Mouse (Mus musculus) duodenum, adult 2 months (tissue): Measurements from ENCODE around the gene Gm4846. TPM values are rescaled to one million over a fixed set of nuclear protein-coding genes. Genes with fewer than 3 reads are reported as not detected.

Experiments used
- polyA plus RNA-seq: library from polyadenylated mRNA; depleted of rRNA; stranded (reverse); fragments of >200 nt; gene quantifications from 2 replicates; pipeline ENCODE4 v1.2.3, GENCODE M21; 2012; ENCODE audit warnings: low replicate concordance; rRNA removed

The Gm4846 gene
- not detected in 2 replicates for polyA plus RNA-seq

DNA sequence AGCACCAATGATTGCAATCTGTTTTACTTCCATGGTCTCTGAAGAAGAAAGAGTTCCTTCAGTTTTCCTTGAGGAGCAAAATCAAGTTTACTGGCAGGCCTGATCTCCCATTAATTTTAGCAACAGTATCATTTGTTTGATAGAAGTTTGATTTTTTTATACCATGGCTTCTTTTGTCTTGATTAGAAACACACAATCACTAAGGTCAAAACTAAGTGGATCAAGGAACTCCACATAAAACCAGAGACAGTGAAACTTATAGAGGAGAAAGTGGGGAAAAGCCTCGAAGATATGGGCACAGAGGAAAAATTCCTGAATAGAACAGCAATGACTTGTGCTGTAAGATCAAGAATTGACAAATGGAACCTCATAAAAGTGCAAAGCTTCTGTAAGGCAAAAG, at the start of gene Gm4846:
Gm4846 (minus strand) TSS at position 101 of the 400 bp plus-strand sequence.

Other genes with a start within 250 kb of the Gm4846 start
- 0.04 and 0.28 TPM in 2 replicates for gene Ildr2, start 243.4 kb downstream of the Gm4846 start, polyA plus RNA-seq
- 4.6 and 6.8 TPM in 2 replicates for gene Tada1, start 118.5 kb downstream of the Gm4846 start, polyA plus RNA-seq
- gene Pogk, start 87.7 kb downstream of the Gm4846 start, polyA plus RNA-seq, result 0.59 and 1.8 TPM in 2 replicates
- gene Gm4847, start 150.1 kb upstream of the Gm4846 start, polyA plus RNA-seq, result not detected in 2 replicates
- not detected in 2 replicates for gene Fmo9, start 184.3 kb upstream of the Gm4846 start, polyA plus RNA-seq